In the genomic region with DNA sequence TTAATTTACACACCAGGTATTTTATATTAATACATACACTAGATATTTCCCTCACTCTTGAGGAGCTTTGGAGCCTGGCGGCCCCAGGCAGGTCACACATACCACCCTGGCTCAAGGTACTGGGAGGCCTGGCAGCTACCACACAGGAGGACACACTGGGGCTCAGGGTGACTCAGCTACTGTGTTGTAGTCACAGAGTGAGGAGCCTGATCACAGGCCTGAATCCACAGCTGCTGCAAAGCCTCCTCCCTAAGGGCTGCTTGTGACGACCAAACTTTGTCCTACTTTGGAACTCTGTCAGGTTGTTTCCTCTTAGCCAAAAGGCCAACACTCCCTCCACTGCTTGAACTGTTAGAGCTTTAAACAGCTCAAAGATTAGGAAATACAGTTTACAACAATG, we compare ENCODE assay signal across 8 mouse cellular contexts.
DNase-seq lines count a peak whose midpoint lies in the region; ATAC-seq lines count a peak whose summit lies in the region.

No protein-coding gene starts in this region.

- no peaks in the 10 kb centered on the region for H3K9me3 ChIP-seq in kidney, embryonic 14.5 days (ENCODE audit: control insufficient read depth, low read length)
- H3K9me3 ChIP-seq in forebrain, embryonic 13.5 days (replicated peaks), result peaks cover 2% of the 10 kb centered on the region

- no peak for DNase-seq in kidney, postnatal 14 days
- peak; percentile 56 for DNase-seq in heart, postnatal 25 days (ENCODE audit: low spot score)
- peak; percentile 43 for DNase-seq in lung, postnatal 25 days (ENCODE audit: low spot score)
- no peak for DNase-seq in right cerebral cortex, adult 2 months (ENCODE audit: low spot score in 2 of 2)
- no peak for DNase-seq in urinary bladder, postnatal 10 days (ENCODE audit: low spot score)

- ATAC-seq in kidney, embryonic 14.5 days (ENCODE audit: low FRiP score, low TSS enrichment), result peak; percentile 73; the same call in 1 of the 2 replicates
- ATAC-seq in forebrain, embryonic 13.5 days, result peak; percentile 71
- ATAC-seq in monocyte, adult 5-6 weeks (replicated peaks; ENCODE audit: insufficient number of reproducible peaks, low FRiP score, low TSS enrichment, poor library complexity, severe bottlenecking), result no peak

- intact Hi-C loops in heart, postnatal 25 days (cut with DNase I), result loop anchor here (5.0 kb wide), 1 partner anchor 34 kb away; no protein-coding TSS in a partner anchor

- no peak overlapping the region for H3K9ac ChIP-seq in kidney, embryonic 14.5 days (ENCODE audit: low read depth, low read length)
- no peak overlapping the region for H3K9ac ChIP-seq in forebrain, embryonic 13.5 days

- 37% methylated on average over 2 of the region's 2 CpGs for WGBS in kidney, embryonic 14.5 days
- WGBS in forebrain, embryonic 13.5 days, result 46% methylated on average over 2 of the region's 2 CpGs

- peak overlapping the region; percentile 67; the same call in 1 of the 2 replicates for H3K27ac ChIP-seq in kidney, embryonic 14.5 days (ENCODE audit: low read depth, low read length)
- peak overlapping the region; percentile 88 for H3K27ac ChIP-seq in forebrain, embryonic 13.5 days

- H3K36me3 ChIP-seq in kidney, embryonic 14.5 days (ENCODE audit: control insufficient read depth, insufficient read depth, low read length), result no peaks in the 10 kb centered on the region
- no peaks in the 10 kb centered on the region for H3K36me3 ChIP-seq in forebrain, embryonic 13.5 days (ENCODE audit: poor library complexity, severe bottlenecking)

- no peak overlapping the region for H3K4me2 ChIP-seq in kidney, embryonic 14.5 days (replicated peaks; ENCODE audit: low read depth, low read length)
- H3K4me2 ChIP-seq in forebrain, embryonic 13.5 days, result no peak overlapping the region

- peaks cover 21% of the 10 kb centered on the region for H3K4me1 ChIP-seq in kidney, embryonic 14.5 days (ENCODE audit: control insufficient read depth, insufficient read depth, low read length)
- H3K4me1 ChIP-seq in forebrain, embryonic 13.5 days, result peaks cover 28% of the 10 kb centered on the region

- no peak overlapping the region for H3K4me3 ChIP-seq in kidney, embryonic 14.5 days (ENCODE audit: low read length)
- no peak overlapping the region for H3K4me3 ChIP-seq in forebrain, embryonic 13.5 days

- H3K27me3 ChIP-seq in kidney, embryonic 14.5 days (ENCODE audit: control insufficient read depth, insufficient read depth, low read length), result no peaks in the 10 kb centered on the region
- H3K27me3 ChIP-seq in forebrain, embryonic 13.5 days, result no peaks in the 10 kb centered on the region

Comparison
In these comparisons a context has a peak if more than half of its experiments do, and no peak if none do; other contexts are left out.
1. DNase-seq: peak in heart, postnatal 25 days (single experiment) and lung, postnatal 25 days (single experiment); none in kidney, postnatal 14 days (single experiment), right cerebral cortex, adult 2 months (0 of 2) and urinary bladder, postnatal 10 days (single experiment).